Comparison of ENCODE assay signal across 9 mouse cellular contexts in the genomic region with DNA sequence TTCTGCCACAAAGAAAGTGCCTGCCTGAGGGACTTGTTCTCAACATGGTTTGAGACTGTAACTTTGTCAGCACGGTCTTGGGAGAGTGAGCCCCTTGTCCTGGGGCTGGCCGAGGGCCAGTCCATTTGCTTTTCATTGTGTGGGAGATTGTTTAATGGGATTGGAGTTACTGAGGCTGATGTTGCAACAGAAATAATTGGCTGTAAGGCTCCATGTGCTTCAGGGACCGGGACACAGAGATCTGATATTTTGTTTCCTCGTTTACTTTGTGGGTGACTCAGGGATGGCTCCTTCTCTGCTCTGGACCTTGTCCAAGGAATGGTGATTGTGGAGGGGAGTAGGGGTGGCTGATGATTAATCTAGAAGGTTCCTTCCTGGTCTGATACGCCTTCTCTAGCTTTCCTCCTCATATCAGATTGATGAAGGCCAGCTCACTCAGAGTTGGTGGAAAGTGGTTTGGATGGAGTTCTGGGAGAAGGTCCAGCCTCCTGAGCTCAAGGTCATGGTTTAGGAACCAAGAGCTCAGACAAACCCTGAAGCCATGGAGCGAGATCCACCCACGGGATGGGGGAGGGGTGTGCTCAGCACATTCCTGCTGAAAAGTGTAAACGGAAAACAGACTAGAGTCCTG. TPM values are rescaled to one million over a fixed set of nuclear protein-coding genes. Genes with fewer than 3 reads are reported as not detected.
DNase-seq lines count a peak whose midpoint lies in the region; ATAC-seq lines count a peak whose summit lies in the region.
"Had no signal": no experiment of that assay in that cellular context is flagged by ENCODE, and none has a peak within 500 bp of the region (broad histone marks: within the 10 kb centered on the region; RNA-seq: fewer than 3 reads in every experiment).

No protein-coding gene starts in this region.

- DNase-seq in limb, embryonic 10.5 days (ENCODE audit: low spot score), result no peak
- peak; percentile 76 for DNase-seq in heart, adult 8-10 months (ENCODE audit: low spot score)
- DNase-seq in kidney, postnatal 36 days, result peak; percentile 37 to 57
- DNase-seq in testis, postnatal 10 days (ENCODE audit: low spot score), result peak; percentile 82
- no peak for DNase-seq in cerebellum, adult 9-11 months
- DNase-seq in hindbrain, embryonic 10.5 days (ENCODE audit: low spot score), result no peak

- peaks cover 2% of the 10 kb centered on the region; the same call in 1 of the 2 replicates for H3K9me3 ChIP-seq in limb, embryonic 12.5 days
- no peaks in the 10 kb centered on the region for H3K9me3 ChIP-seq in limb, embryonic 10.5 days (replicated peaks)
- 0 out of 2 replicates have a peak, but pooled peaks cover 3% of the 10 kb centered on the region for H3K9me3 ChIP-seq in hindbrain, embryonic 10.5 days
- H3K9me3 ChIP-seq: embryonic facial prominence, embryonic 12.5 days had no signal

- H3K9ac ChIP-seq in limb, embryonic 12.5 days (replicated peaks), result no peak overlapping the region
- H3K9ac ChIP-seq: embryonic facial prominence, embryonic 12.5 days had no signal

- H3K27ac ChIP-seq in limb, embryonic 12.5 days, result 0 out of 2 replicates have a peak overlapping the region, but pooled peaks have one; percentile 17
- no peak overlapping the region for H3K27ac ChIP-seq in limb, embryonic 10.5 days
- H3K27ac ChIP-seq in hindbrain, embryonic 10.5 days, result no peak overlapping the region
- H3K27ac ChIP-seq: embryonic facial prominence, embryonic 12.5 days had no signal

- 0 out of 2 replicates have a peak, but pooled peaks cover 5% of the 10 kb centered on the region for H3K4me1 ChIP-seq in limb, embryonic 12.5 days (replicated peaks)
- H3K4me1 ChIP-seq in limb, embryonic 10.5 days, result peaks cover 5% of the 10 kb centered on the region; the same call in 1 of the 2 replicates
- H3K4me1 ChIP-seq in hindbrain, embryonic 10.5 days (replicated peaks), result no peaks in the 10 kb centered on the region; the same call in 1 of the 2 replicates

- H3K4me3 ChIP-seq in limb, embryonic 12.5 days (replicated peaks), result no peak overlapping the region
- no peak overlapping the region for H3K4me3 ChIP-seq in limb, embryonic 10.5 days
- H3K4me3 ChIP-seq in hindbrain, embryonic 10.5 days, result no peak overlapping the region
- H3K4me3 ChIP-seq: embryonic facial prominence, embryonic 12.5 days had no signal

- no peak for ATAC-seq in limb, embryonic 12.5 days (ENCODE audit: insufficient number of reproducible peaks, insufficient read depth, low FRiP score, low TSS enrichment, low read depth)
- ATAC-seq in megakaryocyte-erythroid progenitor cell, adult 5-6 weeks (replicated peaks; ENCODE audit: low FRiP score, low TSS enrichment, poor library complexity, severe bottlenecking), result no peak

- WGBS in limb, embryonic 12.5 days, result 62% methylated on average over 8 of the region's 8 CpGs
- WGBS in limb, embryonic 10.5 days, result 85% methylated on average over 8 of the region's 8 CpGs
- WGBS in hindbrain, embryonic 10.5 days, result 84% methylated on average over 8 of the region's 8 CpGs

- H3K27me3 ChIP-seq in limb, embryonic 12.5 days, result no peaks in the 10 kb centered on the region
- H3K27me3 ChIP-seq in limb, embryonic 10.5 days (ENCODE audit: low read depth, poor library complexity, severe bottlenecking), result no peaks in the 10 kb centered on the region
- no peaks in the 10 kb centered on the region for H3K27me3 ChIP-seq in hindbrain, embryonic 10.5 days (ENCODE audit: insufficient read depth, poor library complexity, severe bottlenecking)
- H3K27me3 ChIP-seq: embryonic facial prominence, embryonic 12.5 days had no signal

- H3K36me3 ChIP-seq in limb, embryonic 12.5 days, result no peaks in the 10 kb centered on the region
- H3K36me3 ChIP-seq in limb, embryonic 10.5 days, result no peaks in the 10 kb centered on the region
- H3K36me3 ChIP-seq in hindbrain, embryonic 10.5 days, result no peaks in the 10 kb centered on the region
- H3K36me3 ChIP-seq: embryonic facial prominence, embryonic 12.5 days had no signal

- H3K4me2 ChIP-seq in limb, embryonic 12.5 days, result no peak overlapping the region
- H3K4me2 ChIP-seq: embryonic facial prominence, embryonic 12.5 days had no signal

RNA-seq across cellular contexts. Expression of a gene that starts 56.3 kb away (rescaled TPM):
- polyA plus RNA-seq in limb, embryonic 12.5 days (2016; fragmentation: Nextera tagmentation; extraction: Ambion mirVana), result 11.9 and 13.1 TPM in 2 replicates
- polyA plus RNA-seq in limb, embryonic 10.5 days (2016; fragmentation: Nextera tagmentation; extraction: Ambion mirVana), result 4.9 and 8.4 TPM in 2 replicates
- total RNA-seq in heart, adult 8-10 months (2022), result 10 to 100 TPM; 29.9 to 58.5 (median 52.4) TPM
- not detected in 2 replicates for total RNA-seq in megakaryocyte-erythroid progenitor cell, adult 5-6 weeks (2014; fragmentation: Nextera tagmentation)
- not detected in 2 replicates for total RNA-seq in megakaryocyte-erythroid progenitor cell, adult 5-6 weeks (2017)
- 4.7 and 6.4 TPM in 2 replicates for polyA plus RNA-seq in hindbrain, embryonic 10.5 days (2016; fragmentation: Nextera tagmentation; extraction: Ambion mirVana)

RNA-seq across cellular contexts. Expression of a gene that starts 60.0 kb away (rescaled TPM):
- 3.7 and 4.1 TPM in 2 replicates for polyA plus RNA-seq in limb, embryonic 12.5 days (2016; fragmentation: Nextera tagmentation; extraction: Ambion mirVana)
- 2.2 and 2.9 TPM in 2 replicates for polyA plus RNA-seq in limb, embryonic 10.5 days (2016; fragmentation: Nextera tagmentation; extraction: Ambion mirVana)
- under 1 TPM; 0.14 to 0.44 (median 0.24) TPM for total RNA-seq in heart, adult 8-10 months (2022)
- total RNA-seq in megakaryocyte-erythroid progenitor cell, adult 5-6 weeks (2014; fragmentation: Nextera tagmentation), result not detected in 2 replicates
- total RNA-seq in megakaryocyte-erythroid progenitor cell, adult 5-6 weeks (2017), result 0.19 and 0.34 TPM in 2 replicates
- 2.5 and 3.6 TPM in 2 replicates for polyA plus RNA-seq in hindbrain, embryonic 10.5 days (2016; fragmentation: Nextera tagmentation; extraction: Ambion mirVana)

Comparison
In these comparisons a context has a peak if more than half of its experiments do, and no peak if none do; other contexts are left out.
1. DNase-seq: peak in heart, adult 8-10 months (single experiment), kidney, postnatal 36 days (2 of 2) and testis, postnatal 10 days (single experiment); none in limb, embryonic 10.5 days (single experiment), cerebellum, adult 9-11 months (single experiment) and hindbrain, embryonic 10.5 days (single experiment).